Mouse (Mus musculus) cerebellum, adult 2 months (tissue): ENCODE results near the gene Cyba.

Source experiments
- CTCF ChIP-seq: fragments of 200-500 bp; IDR thresholded peaks from 2 replicates; pipeline ENCODE4 v1.5.1; 2011; ENCODE audit warnings: low read depth, mild to moderate bottlenecking, control low read depth, low read length, moderate library complexity, borderline replicate concordance; ENCODE audit not compliant: insufficient read depth
- POLR2A ChIP-seq: fragments of 200-500 bp; IDR thresholded peaks from 2 replicates; pipeline ENCODE4 v1.6.1; 2011; ENCODE audit warnings: low read length, control low read depth, borderline replicate concordance; ENCODE audit not compliant: insufficient read depth

DNA sequence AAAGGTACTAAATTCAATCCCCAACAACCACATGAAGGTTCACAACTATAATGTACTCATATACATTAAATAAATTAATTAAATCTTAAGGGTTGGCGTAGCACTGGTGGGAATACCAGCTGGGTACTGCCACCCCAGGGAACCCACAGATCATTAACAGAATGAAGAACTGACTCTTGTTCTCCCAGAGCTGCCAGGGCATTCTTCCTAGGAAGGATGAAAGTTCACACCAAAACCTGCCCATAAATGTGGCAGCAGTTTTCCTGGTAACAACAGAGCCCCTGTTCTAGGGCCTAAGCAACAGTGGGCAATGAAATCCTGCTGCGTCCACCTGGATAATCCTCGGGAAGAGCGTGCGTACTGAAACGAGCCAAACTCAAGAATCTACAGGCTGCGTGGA, 9.6 kb upstream of the Cyba start:
- TF ChIP-seq POLR2A (no peak), CTCF (no peak)
